In genomic region chr15:83305192-83305921, GRCm38 (mm10) we compare ENCODE assay signal across 10 mouse cellular contexts. TPM values are rescaled to one million over a fixed set of nuclear protein-coding genes. Genes with fewer than 3 reads are reported as not detected.
DNase-seq lines count a peak whose midpoint lies in the region; ATAC-seq lines count a peak whose summit lies in the region.
"Had no signal": no experiment of that assay in that cellular context is flagged by ENCODE, and none has a peak within 500 bp of the region (broad histone marks: within the 10 kb centered on the region; RNA-seq: fewer than 3 reads in every experiment).

No protein-coding gene starts in this region.

- 0 out of 2 replicates have a peak overlapping the region, but pooled peaks have one; percentile 13 for H3K27ac ChIP-seq in embryonic facial prominence, embryonic 11.5 days (replicated peaks; ENCODE audit: low read depth, low read length)
- peak overlapping the region; percentile 82 for H3K27ac ChIP-seq in intestine, embryonic 16.5 days (ENCODE audit: low read length)
- peak overlapping the region; percentile 80 for H3K27ac ChIP-seq in lung, embryonic 16.5 days (ENCODE audit: low read length)
- H3K27ac ChIP-seq: midbrain, embryonic 12.5 days had no signal

- no peak overlapping the region for H3K9ac ChIP-seq in embryonic facial prominence, embryonic 11.5 days (replicated peaks; ENCODE audit: low read length)
- peak overlapping the region; percentile 30; the same call in 1 of the 2 replicates for H3K9ac ChIP-seq in intestine, embryonic 16.5 days (ENCODE audit: low read depth, low read length)
- peak overlapping the region; percentile 0; the same call in 1 of the 2 replicates for H3K9ac ChIP-seq in lung, embryonic 16.5 days (ENCODE audit: low read length)
- H3K9ac ChIP-seq: midbrain, embryonic 12.5 days had no signal

- DNase-seq in embryo, embryonic 10 days (ENCODE audit: low spot score), result peak; percentile 29
- no peak for DNase-seq in embryo, embryonic 9.5 days (ENCODE audit: extremely low spot score)
- peak; percentile 83 for DNase-seq in ZHBTc4 (ENCODE audit: low read depth, low spot score)
- no peak for DNase-seq in embryonic facial prominence, embryonic 11.5 days (ENCODE audit: low spot score)
- DNase-seq in right cerebral cortex, postnatal 14 days, result no peak
- DNase-seq in left cerebral cortex, postnatal 36 days (ENCODE audit: low spot score in 2 of 2), result no peak

- ATAC-seq in embryonic facial prominence, embryonic 11.5 days (replicated peaks; ENCODE audit: insufficient number of reproducible peaks, low FRiP score, low TSS enrichment, low read depth), result 0 out of 2 replicates have a peak, but pooled peaks have one; percentile 56
- peak; percentile 88 for ATAC-seq in intestine, embryonic 16.5 days
- ATAC-seq in lung, embryonic 16.5 days (ENCODE audit: low read depth), result peak; percentile 72

- no peaks in the 10 kb centered on the region for H3K27me3 ChIP-seq in embryonic facial prominence, embryonic 11.5 days (ENCODE audit: control insufficient read depth, insufficient read depth, low read length)
- no peaks in the 10 kb centered on the region for H3K27me3 ChIP-seq in intestine, embryonic 16.5 days (replicated peaks; ENCODE audit: control insufficient read depth, insufficient read depth, low read length)
- no peaks in the 10 kb centered on the region for H3K27me3 ChIP-seq in lung, embryonic 16.5 days (ENCODE audit: control insufficient read depth, insufficient read depth, low read depth, low read length)
- H3K27me3 ChIP-seq: midbrain, embryonic 12.5 days had no signal

- peaks cover 2% of the 10 kb centered on the region for H3K36me3 ChIP-seq in embryonic facial prominence, embryonic 11.5 days (replicated peaks; ENCODE audit: control insufficient read depth, insufficient read depth, low read depth, low read length)
- peaks cover 23% of the 10 kb centered on the region for H3K36me3 ChIP-seq in intestine, embryonic 16.5 days (ENCODE audit: control insufficient read depth, insufficient read depth, low read length)
- peaks cover 12% of the 10 kb centered on the region for H3K36me3 ChIP-seq in lung, embryonic 16.5 days (ENCODE audit: control insufficient read depth, insufficient read depth, low read length)

- intact Hi-C loops in left cerebral cortex, postnatal 36 days (cut with DNase I), result no loop called here

- H3K4me2 ChIP-seq in embryonic facial prominence, embryonic 11.5 days (ENCODE audit: low read depth, low read length), result no peak overlapping the region
- H3K4me2 ChIP-seq in intestine, embryonic 16.5 days (ENCODE audit: low read depth, low read length), result no peak overlapping the region
- H3K4me2 ChIP-seq in lung, embryonic 16.5 days (ENCODE audit: low read depth, low read length), result no peak overlapping the region
- H3K4me2 ChIP-seq: midbrain, embryonic 12.5 days had no signal

- H3K4me3 ChIP-seq in embryonic facial prominence, embryonic 11.5 days (ENCODE audit: low read depth, low read length), result no peak overlapping the region
- no peak overlapping the region for H3K4me3 ChIP-seq in intestine, embryonic 16.5 days (ENCODE audit: low read length)
- H3K4me3 ChIP-seq in lung, embryonic 16.5 days (ENCODE audit: low read length), result no peak overlapping the region
- H3K4me3 ChIP-seq: midbrain, embryonic 12.5 days had no signal

- 61% methylated on average over 12 of the region's 12 CpGs for WGBS in embryonic facial prominence, embryonic 11.5 days
- 60% methylated on average over 12 of the region's 12 CpGs for WGBS in intestine, embryonic 16.5 days
- WGBS in lung, embryonic 16.5 days, result 77% methylated on average over 12 of the region's 12 CpGs

- H3K9me3 ChIP-seq in embryonic facial prominence, embryonic 11.5 days (replicated peaks; ENCODE audit: control insufficient read depth, low read length), result no peaks in the 10 kb centered on the region
- H3K9me3 ChIP-seq in intestine, embryonic 16.5 days (ENCODE audit: control insufficient read depth, low read length), result no peaks in the 10 kb centered on the region
- H3K9me3 ChIP-seq in lung, embryonic 16.5 days (ENCODE audit: control insufficient read depth, low read length), result no peaks in the 10 kb centered on the region
- H3K9me3 ChIP-seq: midbrain, embryonic 12.5 days had no signal

- H3K4me1 ChIP-seq in embryonic facial prominence, embryonic 11.5 days (ENCODE audit: control insufficient read depth, insufficient read depth, low read length), result no peaks in the 10 kb centered on the region
- peaks cover 21% of the 10 kb centered on the region for H3K4me1 ChIP-seq in intestine, embryonic 16.5 days (ENCODE audit: control insufficient read depth, insufficient read depth, low read length)
- H3K4me1 ChIP-seq in lung, embryonic 16.5 days (replicated peaks; ENCODE audit: control insufficient read depth, insufficient read depth, low read length), result peaks cover 13% of the 10 kb centered on the region

RNA-seq across cellular contexts. Expression of gene Arfgap3, which starts 44.7 kb away (rescaled TPM):
- 37.0 and 40.8 TPM in 2 replicates for polyA plus RNA-seq in embryonic facial prominence, embryonic 11.5 days (2014; fragmentation: Nextera tagmentation; extraction: Ambion mirVana)
- 77.9 and 86.6 TPM in 2 replicates for polyA plus RNA-seq in intestine, embryonic 16.5 days (2015; fragmentation: Nextera tagmentation; extraction: Ambion mirVana)
- polyA plus RNA-seq in lung, embryonic 16.5 days (2015; fragmentation: Nextera tagmentation; extraction: Ambion mirVana), result 43.8 and 45.8 TPM in 2 replicates
- total RNA-seq in left cerebral cortex, postnatal 36 days (2021), result 10 to 100 TPM; 18.9 to 22.3 TPM

RNA-seq across cellular contexts. Expression of gene A4galt, which starts 53.8 kb away (rescaled TPM):
- polyA plus RNA-seq in embryonic facial prominence, embryonic 11.5 days (2014; fragmentation: Nextera tagmentation; extraction: Ambion mirVana), result 0.28 and 1.1 TPM in 2 replicates
- polyA plus RNA-seq in intestine, embryonic 16.5 days (2015; fragmentation: Nextera tagmentation; extraction: Ambion mirVana), result 3.9 and 4.2 TPM in 2 replicates
- 2.3 and 3.0 TPM in 2 replicates for polyA plus RNA-seq in lung, embryonic 16.5 days (2015; fragmentation: Nextera tagmentation; extraction: Ambion mirVana)
- 1 to 10 TPM; 3.4 to 4.1 TPM for total RNA-seq in left cerebral cortex, postnatal 36 days (2021)
- total RNA-seq: common myeloid progenitor, adult 5-6 weeks had no signal

Comparison
In these comparisons a context has a peak if more than half of its experiments do, and no peak if none do; other contexts are left out.
1. DNase-seq: peak in embryo, embryonic 10 days (single experiment) and ZHBTc4 (single experiment); none in embryo, embryonic 9.5 days (single experiment), embryonic facial prominence, embryonic 11.5 days (single experiment), right cerebral cortex, postnatal 14 days (single experiment) and left cerebral cortex, postnatal 36 days (0 of 2).
2. H3K27ac ChIP-seq: peak in every context shown above with its lines; median percentile 82 in intestine, embryonic 16.5 days; 80 in lung, embryonic 16.5 days; 13 in embryonic facial prominence, embryonic 11.5 days.
3. Peak in every context shown above with its lines, with median percentiles within 50 percentile points of each other: ATAC-seq.